Mouse (Mus musculus) embryo, embryonic 11 days (tissue): Measurements from ENCODE around the gene Nfix.
A peak's percentile ranks its signal among the peaks of the same experiment; 100 is the strongest.

ENCODE experiments used
- DNase-seq: peaks from one replicate; pipeline ENCODE4 v3.0.0-alpha.2; 2015

Nfix gene

GRCm38 (mm10) chr8:84732996-84733395 is 67.1 kb downstream of the Nfix start:
- DNase-seq = peak; percentile 31

GRCm38 (mm10) chr8:84732545-84732944 is 67.6 kb downstream of the Nfix start:
- DNase-seq = no peak

GRCm38 (mm10) chr8:84731371-84732177 is 68.6 kb downstream of the Nfix start:
- DNase-seq = no peak

GRCm38 (mm10) chr8:84730541-84731370 is 69.4 kb downstream of the Nfix start:
- peak; percentile 42 for DNase-seq

- DNase-seq = no peak
Observed at GRCm38 (mm10) chr8:84729921-84730362, 70.2 kb downstream of the Nfix start.

- DNase-seq = no peak
Observed at GRCm38 (mm10) chr8:84728474-84728873, 71.7 kb downstream of the Nfix start.

GRCm38 (mm10) chr8:84725941-84726259 is 74.2 kb downstream of the Nfix start:
- no peak for DNase-seq

- no peak for DNase-seq
Observed at GRCm38 (mm10) chr8:84725246-84725940, 74.8 kb downstream of the Nfix start.

- no peak for DNase-seq
Observed at GRCm38 (mm10) chr8:84724683-84725082, 75.5 kb downstream of the Nfix start.

- no peak for DNase-seq
Observed at GRCm38 (mm10) chr8:84723571-84723900, 76.6 kb downstream of the Nfix start.

GRCm38 (mm10) chr8:84722850-84723570 is 77.1 kb downstream of the Nfix start, which contains the start of gene G430095P16Rik:
Gene G430095P16Rik (plus strand): TSS chr8:84723007.
- peak; percentile 75 for DNase-seq

- no peak for DNase-seq
Observed at GRCm38 (mm10) chr8:84722530-84722849, 77.7 kb downstream of the Nfix start.

GRCm38 (mm10) chr8:84718959-84719690 is 81.0 kb downstream of the Nfix start:
- DNase-seq = no peak

GRCm38 (mm10) chr8:84718476-84718875 is 81.7 kb downstream of the Nfix start:
- DNase-seq = no peak

GRCm38 (mm10) chr8:84716790-84717189 is 83.4 kb downstream of the Nfix start:
- no peak for DNase-seq

- peak; percentile 64 for DNase-seq
Observed at GRCm38 (mm10) chr8:84715893-84716468, 84.2 kb downstream of the Nfix start.

GRCm38 (mm10) chr8:84714161-84714560 is 86.0 kb downstream of the Nfix start:
- no peak for DNase-seq

GRCm38 (mm10) chr8:84713381-84713780 is 86.8 kb downstream of the Nfix start:
- DNase-seq = no peak

- no peak for DNase-seq
Observed at GRCm38 (mm10) chr8:84712759-84713120, 87.4 kb downstream of the Nfix start.

- peak; percentile 87 for DNase-seq
Observed at GRCm38 (mm10) chr8:84711933-84712758, 88.0 kb downstream of the Nfix start.

- no peak for DNase-seq
Observed at GRCm38 (mm10) chr8:84711312-84711711, 88.8 kb downstream of the Nfix start.
